In genomic region chr11:119347125-119347524, GRCm38 (mm10) we compare ENCODE assay signal across 16 mouse cellular contexts. TPM values are rescaled to one million over a fixed set of nuclear protein-coding genes. Genes with fewer than 3 reads are reported as not detected.
"Had no signal": no experiment of that assay in that cellular context is flagged by ENCODE, and none has a peak within 500 bp of the region (broad histone marks: within the 10 kb centered on the region; RNA-seq: fewer than 3 reads in every experiment).

No protein-coding gene starts in this region.

- H3K27me3 ChIP-seq: midbrain, embryonic 13.5 days; midbrain, embryonic 15.5 days; neural tube, embryonic 12.5 days; stomach, embryonic 15.5 days had no signal

- ATAC-seq: midbrain, embryonic 13.5 days; midbrain, embryonic 15.5 days had no signal

- H3K4me3 ChIP-seq: megakaryocyte, embryonic 14.5 days; midbrain, embryonic 13.5 days; midbrain, embryonic 15.5 days; neural tube, embryonic 12.5 days; stomach, embryonic 15.5 days had no signal

- H3K36me3 ChIP-seq: midbrain, embryonic 13.5 days; midbrain, embryonic 15.5 days; neural tube, embryonic 12.5 days; stomach, embryonic 15.5 days had no signal

- H3K9ac ChIP-seq: lung, embryonic 14.5 days; midbrain, embryonic 13.5 days; midbrain, embryonic 15.5 days; neural tube, embryonic 12.5 days; stomach, embryonic 15.5 days had no signal

- H3K4me2 ChIP-seq: lung, embryonic 14.5 days; midbrain, embryonic 11.5 days; midbrain, embryonic 13.5 days; midbrain, embryonic 15.5 days; neural tube, embryonic 12.5 days; stomach, embryonic 15.5 days had no signal

- H3K4me1 ChIP-seq: midbrain, embryonic 13.5 days; midbrain, embryonic 15.5 days; neural tube, embryonic 12.5 days; stomach, embryonic 15.5 days had no signal

- H3K27ac ChIP-seq: midbrain, embryonic 13.5 days; midbrain, embryonic 15.5 days; neural tube, embryonic 12.5 days; stomach, embryonic 15.5 days; stomach, postnatal 0 days had no signal

- H3K9me3 ChIP-seq: midbrain, embryonic 13.5 days; midbrain, embryonic 15.5 days; neural tube, embryonic 12.5 days; stomach, embryonic 15.5 days had no signal

- DNase-seq: lung, adult 18-20 months; lung, embryonic 14.5 days; lung, postnatal 14 days; lung, postnatal 36 days; right cerebral cortex, postnatal 14 days; thymus, adult 2 months; thymus, postnatal 25 days; thymus, postnatal 4 days had no signal

RNA-seq across cellular contexts. Expression of gene Card14, which starts 39.6 kb away (rescaled TPM):
- total RNA-seq: monocyte, adult 5-6 weeks had no signal
- polyA plus RNA-seq: lung, embryonic 14.5 days; midbrain, embryonic 11.5 days had no signal
